Comparison of ENCODE assay signal across 21 mouse cellular contexts in the genomic region with DNA sequence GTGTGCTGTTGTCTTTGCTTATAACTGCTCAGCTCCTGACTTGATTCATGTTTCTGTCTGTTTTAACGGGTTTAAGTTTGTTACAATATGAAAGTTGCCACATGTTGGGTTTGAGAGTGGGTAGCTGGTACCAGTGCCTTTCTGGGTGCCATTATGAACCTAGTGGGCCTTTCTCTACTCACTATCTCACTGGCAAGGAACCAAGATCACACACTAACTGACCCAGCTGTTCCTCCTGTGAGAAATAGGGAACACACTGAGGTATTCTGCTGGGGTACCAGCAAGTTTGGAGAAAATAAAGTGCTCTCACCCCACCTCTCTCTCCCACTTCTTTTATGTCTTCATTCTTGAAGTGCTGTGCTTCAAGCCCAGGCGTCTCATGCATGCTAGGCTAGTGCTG. TPM values are rescaled to one million over a fixed set of nuclear protein-coding genes. Genes with fewer than 3 reads are reported as not detected.
A peak's percentile ranks its signal among the peaks of the same experiment; 100 is the strongest.
DNase-seq lines count a peak whose midpoint lies in the region; ATAC-seq and TF ChIP-seq lines count a peak whose summit lies in the region.
"Had no signal": no experiment of that assay in that cellular context is flagged by ENCODE, and none has a peak within 500 bp of the region (broad histone marks: within the 10 kb centered on the region; RNA-seq: fewer than 3 reads in every experiment).

No protein-coding gene starts in this region.

- H3K27me3 ChIP-seq in midbrain, embryonic 11.5 days (ENCODE audit: control insufficient read depth, insufficient read depth, low read length), result no peaks in the 10 kb centered on the region
- H3K27me3 ChIP-seq in midbrain, embryonic 14.5 days (ENCODE audit: control insufficient read depth, insufficient read depth, low read length), result no peaks in the 10 kb centered on the region
- H3K27me3 ChIP-seq in limb, embryonic 10.5 days (ENCODE audit: low read depth, poor library complexity, severe bottlenecking), result no peaks in the 10 kb centered on the region
- H3K27me3 ChIP-seq: CH12.LX; embryonic facial prominence, embryonic 12.5 days; forebrain, embryonic 13.5 days; forebrain, embryonic 15.5 days had no signal

- no peak overlapping the region for H3K9ac ChIP-seq in midbrain, embryonic 11.5 days (ENCODE audit: low read length)
- no peak overlapping the region for H3K9ac ChIP-seq in midbrain, embryonic 14.5 days (replicated peaks; ENCODE audit: low read length)
- H3K9ac ChIP-seq: embryonic facial prominence, embryonic 12.5 days; forebrain, embryonic 13.5 days; forebrain, embryonic 15.5 days; forebrain, postnatal 0 days had no signal

- no peak for DNase-seq in gastrocnemius, adult 2 months
- DNase-seq in gastrocnemius, postnatal 36 days, result no peak
- peak; percentile 54 for DNase-seq in midbrain, embryonic 11.5 days (ENCODE audit: low spot score, missing footprints)
- DNase-seq in midbrain, embryonic 14.5 days, result no peak
- peak; percentile 18 for DNase-seq in limb, embryonic 10.5 days (ENCODE audit: low spot score)
- DNase-seq in right cerebral cortex, postnatal 4 days, result no peak
- DNase-seq: adrenal gland, adult 8-10 months; B cell, adult 2 months; cerebellum, adult 11-12 months; cerebellum, adult 2 months; cerebellum, adult 9-10 months had no signal

- ATAC-seq in midbrain, embryonic 11.5 days (ENCODE audit: low FRiP score), result no peak
- ATAC-seq in midbrain, embryonic 14.5 days (ENCODE audit: low FRiP score, low TSS enrichment), result no peak
- ATAC-seq: activated CD4-positive, CD25-positive, alpha-beta regulatory T cell, adult 4 months; CD4-positive, CD25-positive, alpha-beta regulatory T cell, adult 4 months; forebrain, embryonic 15.5 days; forebrain, postnatal 0 days; Patski had no signal

- no peak for TF ChIP-seq CTCF in gastrocnemius, adult 2 months (IDR thresholded peaks at IDR 0.05)

- intact Hi-C loops in gastrocnemius, adult 2 months (cut with DNase I), result no loop called here
- intact Hi-C loops in gastrocnemius, postnatal 36 days (cut with DNase I), result no loop called here

- H3K4me2 ChIP-seq in midbrain, embryonic 11.5 days, result no peak overlapping the region
- H3K4me2 ChIP-seq in midbrain, embryonic 14.5 days (ENCODE audit: low read length), result no peak overlapping the region
- H3K4me2 ChIP-seq: embryonic facial prominence, embryonic 12.5 days; forebrain, embryonic 13.5 days; forebrain, embryonic 15.5 days had no signal

- H3K27ac ChIP-seq in gastrocnemius, adult 2 months, result peak overlapping the region; percentile 89
- H3K27ac ChIP-seq in midbrain, embryonic 11.5 days (ENCODE audit: low read depth, low read length), result no peak overlapping the region
- H3K27ac ChIP-seq in midbrain, embryonic 14.5 days (replicated peaks; ENCODE audit: low read depth, low read length), result no peak overlapping the region
- no peak overlapping the region for H3K27ac ChIP-seq in limb, embryonic 10.5 days
- H3K27ac ChIP-seq: embryonic facial prominence, embryonic 10.5 days; embryonic facial prominence, embryonic 12.5 days; forebrain, embryonic 13.5 days; forebrain, embryonic 15.5 days had no signal

- 86% methylated on average over 2 of the region's 2 CpGs for WGBS in midbrain, embryonic 11.5 days
- 84% methylated on average over 2 of the region's 2 CpGs for whole genome bisulfite sequencing in midbrain, embryonic 14.5 days
- 83% methylated on average over 2 of the region's 2 CpGs for WGBS in limb, embryonic 10.5 days

- H3K36me3 ChIP-seq in midbrain, embryonic 11.5 days (ENCODE audit: control insufficient read depth, insufficient read depth, low read length), result no peaks in the 10 kb centered on the region
- H3K36me3 ChIP-seq in midbrain, embryonic 14.5 days (ENCODE audit: control insufficient read depth, insufficient read depth, low read length), result no peaks in the 10 kb centered on the region
- peaks cover 81% of the 10 kb centered on the region for H3K36me3 ChIP-seq in limb, embryonic 10.5 days
- H3K36me3 ChIP-seq: embryonic facial prominence, embryonic 10.5 days; embryonic facial prominence, embryonic 12.5 days; forebrain, embryonic 15.5 days; G1E had no signal

- H3K4me3 ChIP-seq in gastrocnemius, adult 2 months, result no peak overlapping the region
- no peak overlapping the region for H3K4me3 ChIP-seq in midbrain, embryonic 11.5 days (ENCODE audit: low read depth, low read length)
- no peak overlapping the region for H3K4me3 ChIP-seq in midbrain, embryonic 14.5 days (replicated peaks; ENCODE audit: low read depth, low read length)
- no peak overlapping the region for H3K4me3 ChIP-seq in limb, embryonic 10.5 days
- H3K4me3 ChIP-seq: embryonic facial prominence, embryonic 10.5 days; embryonic facial prominence, embryonic 12.5 days; forebrain, embryonic 13.5 days; forebrain, embryonic 15.5 days had no signal

- no peaks in the 10 kb centered on the region for H3K9me3 ChIP-seq in midbrain, embryonic 11.5 days (ENCODE audit: control insufficient read depth, low read length)
- no peaks in the 10 kb centered on the region for H3K9me3 ChIP-seq in midbrain, embryonic 14.5 days (ENCODE audit: control insufficient read depth, low read length)
- no peaks in the 10 kb centered on the region for H3K9me3 ChIP-seq in limb, embryonic 10.5 days (replicated peaks)
- H3K9me3 ChIP-seq: embryonic facial prominence, embryonic 10.5 days; embryonic facial prominence, embryonic 12.5 days; forebrain, embryonic 13.5 days; forebrain, embryonic 15.5 days had no signal

- no peaks in the 10 kb centered on the region for H3K4me1 ChIP-seq in midbrain, embryonic 11.5 days (ENCODE audit: control insufficient read depth, insufficient read depth, low read length)
- no peaks in the 10 kb centered on the region for H3K4me1 ChIP-seq in midbrain, embryonic 14.5 days (ENCODE audit: control insufficient read depth, insufficient read depth, low read length)
- peaks cover 15% of the 10 kb centered on the region; the same call in 1 of the 2 replicates for H3K4me1 ChIP-seq in limb, embryonic 10.5 days
- H3K4me1 ChIP-seq: embryonic facial prominence, embryonic 10.5 days had no signal

RNA-seq across cellular contexts. Expression of a gene that starts 50.7 kb away (rescaled TPM):
- total RNA-seq in gastrocnemius, adult 2 months (2021), result 100 to 1,000 TPM; 105 to 145 TPM
- 100 to 1,000 TPM; 117 to 119 TPM for total RNA-seq in gastrocnemius, postnatal 36 days (2021)
- polyA plus RNA-seq in midbrain, embryonic 11.5 days (2014; fragmentation: Nextera tagmentation; extraction: Ambion mirVana), result 1.6 and 1.8 TPM in 2 replicates
- polyA plus RNA-seq in midbrain, embryonic 14.5 days (2014; fragmentation: Nextera tagmentation; extraction: Ambion mirVana), result 0.13 and 0.92 TPM in 2 replicates
- polyA plus RNA-seq in limb, embryonic 10.5 days (2016; fragmentation: Nextera tagmentation; extraction: Ambion mirVana), result 25.8 and 41.2 TPM in 2 replicates
- polyA plus RNA-seq: activated CD4-positive, CD25-positive, alpha-beta regulatory T cell, adult 4 months; CD4-positive, CD25-positive, alpha-beta regulatory T cell, adult 4 months; G1E had no signal

Comparison
In these comparisons a context has a peak if more than half of its experiments do, and no peak if none do; other contexts are left out.
1. DNase-seq: peak in midbrain, embryonic 11.5 days (single experiment) and limb, embryonic 10.5 days (single experiment); none in gastrocnemius, adult 2 months (single experiment), gastrocnemius, postnatal 36 days (0 of 2), midbrain, embryonic 14.5 days (single experiment) and right cerebral cortex, postnatal 4 days (single experiment).